Mouse (Mus musculus) gastrocnemius, adult 8-10 months (tissue): Measurements from ENCODE around the gene Daam2. TPM values are rescaled to one million over a fixed set of nuclear protein-coding genes. Genes with fewer than 3 reads are reported as not detected.

Source experiments
- DNase-seq, 2 experiments: peaks; one replicate each; pipeline ENCODE4 v3.0.0; 2022; ENCODE audit warnings: low spot score in 2 of 2
- total RNA-seq, 4 experiments: library from RNA; stranded (reverse); gene quantifications; 2 replicates each; pipeline ENCODE4 v1.2.4; 2022

Daam2 gene
- total RNA-seq, 4 experiments from 2014 or later = 2.2 to 3.8 (median 2.6) TPM

- no peak for DNase-seq
These were observed 29.9 kb downstream of the Daam2 start for GRCm38 (mm10) chr17:49534267-49534719.

- DNase-seq = no peak
These were observed 32.5 kb downstream of the Daam2 start for GRCm38 (mm10) chr17:49531661-49532060.

GRCm38 (mm10) chr17:49530215-49530614 is 33.9 kb downstream of the Daam2 start:
- no peak for DNase-seq

GRCm38 (mm10) chr17:49528503-49529205 is 35.5 kb downstream of the Daam2 start:
- DNase-seq = no peak

GRCm38 (mm10) chr17:49528033-49528432 is 36.1 kb downstream of the Daam2 start:
- no peak for DNase-seq

GRCm38 (mm10) chr17:49526566-49526965 is 37.6 kb downstream of the Daam2 start:
- DNase-seq = no peak

- DNase-seq = no peak
These were observed 38.2 kb downstream of the Daam2 start for GRCm38 (mm10) chr17:49525911-49526310.

- DNase-seq = no peak
These were observed 39.6 kb downstream of the Daam2 start for GRCm38 (mm10) chr17:49524584-49524983.

GRCm38 (mm10) chr17:49522435-49522834 is 41.7 kb downstream of the Daam2 start:
- no peak for DNase-seq

- DNase-seq = no peak
These were observed 42.1 kb downstream of the Daam2 start for GRCm38 (mm10) chr17:49522002-49522401.

- DNase-seq = no peak
These were observed 43.5 kb downstream of the Daam2 start for GRCm38 (mm10) chr17:49520674-49521073.

GRCm38 (mm10) chr17:49519576-49520247 is 44.4 kb downstream of the Daam2 start:
- DNase-seq = no peak

- no peak for DNase-seq
These were observed 47.1 kb downstream of the Daam2 start for GRCm38 (mm10) chr17:49517091-49517490.

- DNase-seq = no peak
These were observed 48.5 kb downstream of the Daam2 start for GRCm38 (mm10) chr17:49515678-49516077.

- no peak for DNase-seq
These were observed 49.0 kb downstream of the Daam2 start for GRCm38 (mm10) chr17:49515141-49515540.

- DNase-seq = no peak
These were observed 51.5 kb downstream of the Daam2 start for GRCm38 (mm10) chr17:49512671-49513085.

GRCm38 (mm10) chr17:49509431-49509830 is 54.7 kb downstream of the Daam2 start:
- DNase-seq = no peak

- DNase-seq = no peak
These were observed 60.8 kb downstream of the Daam2 start for GRCm38 (mm10) chr17:49503246-49503900.

GRCm38 (mm10) chr17:49500234-49500633 is 63.9 kb downstream of the Daam2 start:
- no peak for DNase-seq

- no peak for DNase-seq
These were observed 64.5 kb downstream of the Daam2 start for GRCm38 (mm10) chr17:49499635-49500034.

- DNase-seq = no peak
These were observed 66.0 kb downstream of the Daam2 start for GRCm38 (mm10) chr17:49498169-49498568.

GRCm38 (mm10) chr17:49493276-49493675 is 70.9 kb downstream of the Daam2 start:
- no peak for DNase-seq
